Mouse (Mus musculus) limb, embryonic 14.5 days (tissue): ENCODE results near the gene D1Pas1. TPM values are rescaled to one million over a fixed set of nuclear protein-coding genes. Genes with fewer than 3 reads are reported as not detected.

Experiments
- ATAC-seq: fragments of 200-750 bp; cut with Nextera tagmentation; 2 replicates; pipeline ENCODE4 v1.8.0; 2017; ENCODE audit warnings: low read depth, moderate number of reproducible peaks, moderate TSS enrichment; ENCODE audit not compliant: low FRiP score
- DNase-seq: peaks from one replicate; pipeline ENCODE4 v3.0.0-alpha.2; 2015; ENCODE audit warnings: low spot score
- H3K27ac ChIP-seq: fragments of 300-500 bp; sonication (generic); replicated peaks from 2 replicates; pipeline ENCODE4 v1.5.1; 2014; ENCODE audit warnings: low read depth, mild to moderate bottlenecking, low read length, moderate library complexity, mixed read lengths
- H3K27me3 ChIP-seq: fragments of 300-500 bp; sonication (generic); 2 replicates; pipeline ENCODE4 v1.6.1; 2014; ENCODE audit warnings: low read length, mixed read lengths; ENCODE audit not compliant: control insufficient read depth, insufficient read depth
- H3K36me3 ChIP-seq: fragments of 300-500 bp; sonication (generic); 2 replicates; pipeline ENCODE4 v1.6.1; 2014; ENCODE audit warnings: mild to moderate bottlenecking, low read length, moderate library complexity, mixed read lengths; ENCODE audit not compliant: control insufficient read depth, insufficient read depth
- H3K4me1 ChIP-seq: fragments of 300-500 bp; sonication (generic); 2 replicates; pipeline ENCODE4 v1.6.1; 2014; ENCODE audit warnings: antibody characterized with exemption, low read length, mixed read lengths; ENCODE audit not compliant: control insufficient read depth, insufficient read depth
- H3K4me2 ChIP-seq: fragments of 300-500 bp; sonication (generic); replicated peaks from 2 replicates; pipeline ENCODE4 v1.6.1; 2014; ENCODE audit warnings: low read depth, mild to moderate bottlenecking, low read length, moderate library complexity; ENCODE audit not compliant: severe bottlenecking
- H3K4me3 ChIP-seq: fragments of 300-500 bp; sonication (generic); replicated peaks from 2 replicates; pipeline ENCODE4 v1.5.1; 2014; ENCODE audit warnings: low read length
- H3K9ac ChIP-seq: fragments of 300-500 bp; sonication (generic); 2 replicates; pipeline ENCODE4 v1.6.1; 2014; ENCODE audit warnings: mild to moderate bottlenecking, low read depth, low read length, moderate library complexity; ENCODE audit not compliant: severe bottlenecking
- H3K9me3 ChIP-seq: fragments of 300-500 bp; sonication (generic); 2 replicates; pipeline ENCODE4 v1.6.1; 2016; ENCODE audit warnings: low read length; ENCODE audit not compliant: control insufficient read depth
- POLR2A ChIP-seq: fragments of 200-500 bp; IDR thresholded peaks from 2 replicates; pipeline ENCODE4 v1.8.0; 2012; ENCODE audit warnings: inconsistent platforms, mild to moderate bottlenecking, moderate library complexity, borderline replicate concordance; ENCODE audit not compliant: insufficient read depth, insufficient read length; ENCODE audit errors: extremely low read depth
- WGBS: fragments of 180-500 bp; shearing (Covaris S2); extraction: QIAGEN DNeasy Blood & Tissue Kit; methylation state at CpG from one replicate; pipeline ENCODE4 v1.1.7; 2014; 5-methylcytosine and 5-hydroxymethylcytosine counted together
- polyA plus RNA-seq, 2 experiments: library from polyadenylated mRNA; depleted of rRNA in 1 of 2; stranded (reverse) in 1 of 2; unstranded in 1 of 2; fragments of >200 nt; fragmentation: Nextera tagmentation in 1 of 2; extraction: Ambion mirVana in 1 of 2; gene quantifications; 2 replicates each; pipeline versions ENCODE4 v1.2.1 to v1.2.3; 2012 to 2014

The D1Pas1 gene
- polyA plus RNA-seq, 2 experiments, result 0.03 to 0.07 TPM

DNA sequence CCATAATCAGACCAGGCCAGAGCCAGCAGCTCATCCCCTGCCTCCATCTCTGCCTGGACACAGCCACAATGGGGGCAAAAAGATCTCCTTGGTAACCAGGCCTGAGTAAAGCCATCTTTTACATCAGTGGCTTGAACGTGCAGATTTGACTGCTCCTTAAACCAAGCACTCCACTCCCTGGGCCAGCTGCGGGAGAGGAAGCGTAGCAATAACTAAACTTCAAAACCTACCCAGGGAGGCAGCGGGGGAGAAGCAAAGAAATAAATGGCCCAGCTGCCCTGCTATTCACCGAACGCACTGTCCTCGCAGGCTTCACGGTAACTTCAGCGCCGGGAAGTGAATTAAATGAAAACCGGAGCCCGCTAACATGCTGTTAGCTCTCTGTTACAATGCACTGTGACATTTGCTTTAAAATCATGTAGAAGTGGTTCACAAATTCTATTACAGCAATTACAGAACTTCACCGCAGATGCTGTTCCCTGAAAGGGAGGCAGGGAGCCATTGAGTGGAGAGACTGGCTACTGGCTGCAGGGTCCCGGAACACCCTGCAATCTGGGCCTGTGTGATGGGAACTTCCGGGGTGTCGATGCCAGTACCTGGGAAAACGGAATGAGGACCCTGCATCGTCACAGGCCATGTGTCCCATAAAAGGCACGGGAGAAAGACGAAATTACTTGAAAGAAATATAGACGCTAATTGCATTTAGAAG is 30.5 kb downstream of the D1Pas1 start:
- Histone ChIP-seq H3K36me3 (no peaks in the 10 kb centered on the region), H3K9ac (no peak overlapping the region), H3K27me3 (no peaks in the 10 kb centered on the region), H3K4me1 (no peaks in the 10 kb centered on the region), H3K4me2 (no peak overlapping the region), H3K4me3 (no peak overlapping the region), H3K9me3 (0 out of 2 replicates have a peak, but pooled peaks cover 5% of the 10 kb centered on the region), H3K27ac (no peak overlapping the region)
- ATAC-seq (no peak), DNase-seq (no peak)
- WGBS, result 82% methylated on average over 21 of the region's 21 CpGs
- TF ChIP-seq POLR2A, result no peak

DNA sequence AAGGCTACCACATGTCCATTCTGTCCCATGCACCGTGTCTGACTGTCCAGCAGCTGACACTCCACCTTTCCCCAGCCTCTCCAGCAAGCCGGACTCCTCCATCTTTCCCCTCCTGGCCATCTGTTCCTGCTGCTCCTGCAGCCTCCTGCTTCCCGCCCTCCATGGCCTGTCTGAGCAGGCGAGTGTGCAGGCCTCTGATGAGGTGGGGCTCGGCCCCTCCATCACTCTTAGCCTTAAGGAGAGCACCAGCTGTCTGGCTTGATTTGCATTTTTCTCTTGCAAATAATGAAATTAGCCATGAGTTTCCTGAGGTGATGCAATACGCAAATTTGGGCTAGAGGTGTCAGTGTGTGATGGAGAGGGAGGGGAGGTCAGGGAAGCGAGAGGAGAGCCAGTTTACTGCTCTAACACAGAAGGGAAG is 36.2 kb downstream of the D1Pas1 start:
- Histone ChIP-seq H3K9ac (no peak overlapping the region), H3K4me1 (no peaks in the 10 kb centered on the region), H3K9me3 (0 out of 2 replicates have a peak, but pooled peaks cover 5% of the 10 kb centered on the region), H3K4me2 (no peak overlapping the region), H3K36me3 (no peaks in the 10 kb centered on the region), H3K4me3 (no peak overlapping the region), H3K27me3 (no peaks in the 10 kb centered on the region), H3K27ac (no peak overlapping the region)
- no peak for TF ChIP-seq POLR2A
- ATAC-seq, result no peak
- no peak for DNase-seq
- WGBS, result 53% methylated on average over 7 of the region's 7 CpGs

DNA sequence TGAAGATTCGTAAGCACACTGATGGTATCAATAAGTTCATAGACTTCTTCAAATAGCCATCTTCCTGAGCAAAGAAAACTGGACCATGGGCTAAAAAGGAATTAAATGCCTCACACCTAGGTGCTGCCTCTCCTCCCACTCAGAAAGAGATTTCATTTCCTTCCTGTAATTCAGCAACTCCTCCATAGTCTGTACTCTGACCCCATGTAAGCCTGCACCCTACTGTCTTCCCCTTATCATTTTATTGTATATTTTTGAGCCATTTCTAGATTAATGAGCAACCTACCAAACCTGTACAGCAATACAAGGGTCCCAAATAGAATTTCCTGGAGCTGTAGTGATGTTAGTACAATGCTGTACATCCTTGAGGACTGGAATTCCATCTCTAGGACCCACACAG is 37.1 kb downstream of the D1Pas1 start:
- WGBS, result 96% methylated on average over 1 of the region's 1 CpGs
- no peak overlapping the region for H3K9ac ChIP-seq
- no peak overlapping the region for H3K4me3 ChIP-seq
- H3K36me3 ChIP-seq, result no peaks in the 10 kb centered on the region
- no peak overlapping the region for H3K4me2 ChIP-seq
- no peaks in the 10 kb centered on the region for H3K27me3 ChIP-seq
- TF ChIP-seq POLR2A, result no peak
- ATAC-seq (no peak), DNase-seq (no peak)
- no peaks in the 10 kb centered on the region for H3K4me1 ChIP-seq
- no peak overlapping the region for H3K27ac ChIP-seq
- H3K9me3 ChIP-seq, result 0 out of 2 replicates have a peak, but pooled peaks cover 5% of the 10 kb centered on the region

DNA sequence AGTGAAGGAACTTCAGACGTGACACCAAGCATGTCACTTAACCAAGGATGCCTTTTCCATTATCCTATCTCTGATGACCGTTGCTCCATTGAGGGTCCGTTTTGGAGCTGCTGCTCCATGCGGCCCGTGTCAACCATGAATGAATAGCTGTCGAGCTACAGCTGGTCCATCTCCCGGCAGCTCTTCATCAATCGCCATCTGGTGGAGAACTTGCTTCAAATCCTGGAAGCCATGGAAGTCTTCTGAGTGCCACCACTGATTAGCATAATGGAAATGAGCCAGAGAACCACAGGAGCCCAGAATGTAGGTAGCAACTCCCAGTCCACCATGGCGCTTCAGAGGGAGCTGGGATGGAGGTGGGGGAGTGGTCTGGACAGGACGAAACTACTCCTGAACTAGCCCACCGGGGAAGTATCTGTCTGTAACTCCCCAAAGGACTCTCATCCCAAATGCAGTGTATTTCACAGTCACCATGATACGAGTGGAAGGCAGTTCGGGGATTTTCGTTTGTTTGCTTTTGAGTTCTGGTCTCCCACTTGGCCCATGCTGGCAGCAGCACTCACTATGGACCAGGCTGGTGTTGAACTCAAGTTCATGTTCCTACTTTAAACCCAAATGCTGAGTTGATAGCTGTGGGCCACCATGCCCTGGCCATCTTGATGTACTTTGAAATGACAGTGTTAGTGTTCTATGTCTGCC is 39.2 kb downstream of the D1Pas1 start:
- Histone ChIP-seq H3K27ac (no peak overlapping the region), H3K36me3 (no peaks in the 10 kb centered on the region), H3K27me3 (no peaks in the 10 kb centered on the region), H3K4me1 (no peaks in the 10 kb centered on the region), H3K4me2 (no peak overlapping the region), H3K9me3 (no peaks in the 10 kb centered on the region), H3K9ac (no peak overlapping the region), H3K4me3 (no peak overlapping the region)
- ATAC-seq (no peak), DNase-seq (no peak)
- TF ChIP-seq POLR2A, result no peak
- WGBS, result 92% methylated on average over 14 of the region's 14 CpGs

DNA sequence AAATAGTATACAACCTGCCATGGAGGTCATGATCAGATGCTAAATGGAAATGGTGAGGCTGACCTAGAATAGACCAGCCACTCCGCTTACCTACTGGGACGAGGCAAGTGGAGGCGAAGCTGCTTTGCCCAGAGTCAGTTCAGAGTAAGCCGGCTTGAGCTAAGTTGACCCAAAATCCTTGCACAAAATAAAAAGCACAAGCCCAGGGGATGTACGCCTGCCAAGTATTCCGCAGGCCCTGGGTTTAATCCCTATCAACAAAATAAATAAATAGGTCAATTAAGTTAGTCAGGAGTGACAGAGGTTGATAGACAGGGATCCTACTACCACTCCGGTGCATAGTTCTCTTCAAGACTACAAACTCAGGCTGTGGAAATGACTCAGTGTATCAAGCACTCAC is 41.0 kb downstream of the D1Pas1 start:
- no peaks in the 10 kb centered on the region for H3K27me3 ChIP-seq
- no peak overlapping the region for H3K27ac ChIP-seq
- no peaks in the 10 kb centered on the region for H3K4me1 ChIP-seq
- WGBS, result 88% methylated on average over 7 of the region's 7 CpGs
- DNase-seq (no peak), ATAC-seq (no peak)
- no peak overlapping the region for H3K4me3 ChIP-seq
- H3K4me2 ChIP-seq, result no peak overlapping the region
- no peaks in the 10 kb centered on the region for H3K36me3 ChIP-seq
- TF ChIP-seq POLR2A, result no peak
- H3K9ac ChIP-seq, result no peak overlapping the region
- H3K9me3 ChIP-seq, result no peaks in the 10 kb centered on the region
